Mouse (Mus musculus) left cerebral cortex, postnatal 10 days (tissue): ENCODE data around the gene Cyct. TPM values are rescaled to one million over a fixed set of nuclear protein-coding genes. Genes with fewer than 3 reads are reported as not detected.
A peak's percentile ranks its signal among the peaks of the same experiment; 100 is the strongest.

Experiments
- DNase-seq, 2 experiments: peaks; one replicate each; pipeline ENCODE4 v3.0.0; 2021 to 2022; ENCODE audit warnings: low spot score in 2 of 2, mixed read lengths in 1 of 2; ENCODE audit errors: extremely low spot score in 1 of 2
- intact Hi-C: fragments of 180-260 bp; cut with DNase I; formaldehyde crosslinking; loops from one replicate; pipeline ENCODE4 v1.15.1; 2025
- microRNA-seq: library from miRNA; unstranded; fragments of <30 nt; microRNA quantifications from one replicate; pipeline ENCODE4 v1.2.0, GENCODE M21; 2022
- total RNA-seq, 2 experiments: library from RNA; stranded (reverse); gene quantifications; 2 replicates each; pipeline ENCODE4 v1.2.3; 2021

Gene Cyct
- total RNA-seq, 2 experiments from 2014 or later: not detected

GRCm38 (mm10) chr2:76347839-76348238 is 12.4 kb downstream of the Cyct start:
- intact Hi-C loops: no loop called here

GRCm38 (mm10) chr2:76342146-76342545 is 18.1 kb downstream of the Cyct start:
- intact Hi-C loops: no loop called here
- DNase-seq: no peak

More at GRCm38 (mm10) chr2:76347839-76348238, 12.4 kb downstream of the Cyct start:
- no peak for DNase-seq

- intact Hi-C loops: loop anchor here (10.0 kb wide), 1 partner anchor 214 kb away; no protein-coding TSS in a partner anchor
- DNase-seq: peak in 1 of 2 experiments; percentile 47
Observed at GRCm38 (mm10) chr2:76338215-76339156, 21.8 kb downstream of the Cyct start, which contains the start of gene Pde11a. Pde11a (minus strand) TSS chr2:76338774.

GRCm38 (mm10) chr2:76334596-76334995 is 25.7 kb downstream of the Cyct start:
- no peak for DNase-seq
- intact Hi-C loops: loop anchor here (10.0 kb wide), 1 partner anchor 210 kb away; no protein-coding TSS in a partner anchor

GRCm38 (mm10) chr2:76332161-76332805 is 28.0 kb downstream of the Cyct start:
- intact Hi-C loops: loop anchor here (10.0 kb wide), 1 partner anchor 207 kb away; no protein-coding TSS in a partner anchor
- no peak for DNase-seq

- DNase-seq: no peak
- intact Hi-C loops: loop anchor here (10.0 kb wide), 1 partner anchor 205 kb away; no protein-coding TSS in a partner anchor
Observed at GRCm38 (mm10) chr2:76330081-76330480, 30.2 kb downstream of the Cyct start.

- intact Hi-C loops: no loop called here
Observed at GRCm38 (mm10) chr2:76326161-76326560, 34.1 kb downstream of the Cyct start.

GRCm38 (mm10) chr2:76324463-76324862 is 35.8 kb downstream of the Cyct start:
- intact Hi-C loops: no loop called here
- DNase-seq: no peak

More at GRCm38 (mm10) chr2:76326161-76326560, 34.1 kb downstream of the Cyct start:
- no peak for DNase-seq

- DNase-seq: no peak
- intact Hi-C loops: no loop called here
Observed at GRCm38 (mm10) chr2:76323185-76323875, 36.9 kb downstream of the Cyct start.

GRCm38 (mm10) chr2:76320336-76320735 is 39.9 kb downstream of the Cyct start:
- intact Hi-C loops: no loop called here
- DNase-seq: no peak

- no peak for DNase-seq
- intact Hi-C loops: no loop called here
Observed at GRCm38 (mm10) chr2:76319231-76319630, 41.0 kb downstream of the Cyct start.

Small RNA genes lying within 50 kb of the gene (microRNA-seq; reads per million reads assigned to microRNA genes)
- not detected for gene Gm44337

Other genes with a start within 250 kb of the Cyct start
- gene Pde11a, start 21.7 kb downstream of the Cyct start, total RNA-seq: 1 to 10 TPM; 1.8 to 2.6 TPM
- 10 to 100 TPM; 41.9 to 42.0 TPM for gene Rbm45, start 9.5 kb upstream of the Cyct start, total RNA-seq
- 10 to 100 TPM; 43.7 to 46.3 TPM for gene Osbpl6, start 46.1 kb upstream of the Cyct start, total RNA-seq